In the genomic region with DNA sequence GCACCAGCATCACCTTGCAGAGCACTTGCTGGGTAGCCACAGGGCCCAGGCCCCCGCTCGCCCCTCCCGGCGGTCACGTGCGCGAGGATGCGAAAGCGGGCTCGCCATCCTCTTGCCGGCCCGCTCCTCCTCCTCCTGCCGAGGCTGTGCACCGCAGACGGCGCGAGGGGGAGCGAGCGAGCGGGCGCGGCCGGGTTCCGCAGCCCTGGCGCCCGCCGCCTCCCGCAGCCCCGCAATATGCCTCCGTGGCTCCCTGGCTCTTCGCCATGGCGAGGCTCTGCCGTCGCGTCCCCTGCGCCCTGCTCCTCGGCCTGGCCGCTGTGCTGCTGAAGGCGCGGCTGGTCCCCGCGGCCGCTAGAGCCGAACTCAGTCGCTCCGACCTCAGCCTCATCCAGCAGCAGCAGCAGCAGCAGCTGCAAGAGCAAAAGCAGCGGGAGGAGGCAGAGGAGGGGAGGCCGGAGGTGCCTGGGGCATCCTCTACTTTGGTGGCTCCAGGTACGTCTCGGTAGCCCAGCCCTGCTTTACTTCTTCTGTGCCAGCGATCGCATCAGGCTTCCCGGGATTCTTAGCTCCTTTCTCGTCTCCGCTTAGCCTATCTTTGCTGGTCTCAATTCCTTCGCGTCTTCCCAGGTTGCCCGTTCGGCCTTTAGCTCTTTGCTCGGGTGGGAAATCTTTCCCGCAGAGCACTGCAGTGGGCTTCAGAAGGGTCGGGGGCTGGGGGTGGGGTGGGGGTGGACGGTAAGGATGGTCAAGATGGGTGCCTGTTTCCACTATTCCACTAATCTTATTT, we compare ENCODE assay signal across 7 mouse cellular contexts. TPM values are rescaled to one million over a fixed set of nuclear protein-coding genes. Genes with fewer than 3 reads are reported as not detected.
DNase-seq lines count a peak whose midpoint lies in the region; ATAC-seq and TF ChIP-seq lines count a peak whose summit lies in the region.

A gene (plus strand): TSS at position 154 of the 790 bp plus-strand sequence.

- no peaks in the 10 kb centered on the region for H3K36me3 ChIP-seq in embryonic facial prominence, embryonic 12.5 days
- no peaks in the 10 kb centered on the region for H3K36me3 ChIP-seq in limb, embryonic 14.5 days (ENCODE audit: control insufficient read depth, insufficient read depth, low read length)
- H3K36me3 ChIP-seq in midbrain, embryonic 16.5 days (ENCODE audit: control insufficient read depth, insufficient read depth, low read length): no peaks in the 10 kb centered on the region

- H3K4me2 ChIP-seq in embryonic facial prominence, embryonic 12.5 days (replicated peaks): peak within 1 kb of the TSS; percentile 78
- H3K4me2 ChIP-seq in limb, embryonic 14.5 days (replicated peaks; ENCODE audit: low read depth, low read length, severe bottlenecking): peak within 1 kb of the TSS; percentile 73
- peak within 1 kb of the TSS; percentile 79 for H3K4me2 ChIP-seq in midbrain, embryonic 16.5 days (ENCODE audit: low read length)

- peaks cover 12% of the 10 kb centered on the region; the same call in 1 of the 2 replicates for H3K4me1 ChIP-seq in embryonic facial prominence, embryonic 12.5 days
- H3K4me1 ChIP-seq in limb, embryonic 14.5 days (ENCODE audit: control insufficient read depth, insufficient read depth, low read length): no peaks in the 10 kb centered on the region; the same call in 1 of the 2 replicates
- H3K4me1 ChIP-seq in midbrain, embryonic 16.5 days (ENCODE audit: control insufficient read depth, insufficient read depth, low read length): peaks cover 16% of the 10 kb centered on the region

- peak; percentile 88 for ATAC-seq in embryonic facial prominence, embryonic 12.5 days (ENCODE audit: insufficient number of reproducible peaks, insufficient read depth, low FRiP score, low TSS enrichment)
- peak; percentile 92 for ATAC-seq in limb, embryonic 14.5 days (ENCODE audit: low FRiP score, low read depth)
- ATAC-seq in midbrain, embryonic 16.5 days: peak; percentile 95

- peak; percentile 77 for DNase-seq in adrenal gland, postnatal 25 days
- DNase-seq in heart, adult 9 months (ENCODE audit: low spot score in 2 of 2): peak; percentile 58 to 63
- peak; percentile 38 for DNase-seq in kidney, adult 9 months
- DNase-seq in limb, embryonic 14.5 days (ENCODE audit: low spot score): peak; percentile 47
- peak; percentile 9 to 54 for DNase-seq in spleen, postnatal 10 days (ENCODE audit: low spot score in 2 of 2)

- under 1% methylated on average over 53 of the region's 63 CpGs for WGBS in embryonic facial prominence, embryonic 12.5 days
- WGBS in limb, embryonic 14.5 days: 2% methylated on average over 45 of the region's 63 CpGs
- under 1% methylated on average over 53 of the region's 63 CpGs for WGBS in midbrain, embryonic 16.5 days

- H3K4me3 ChIP-seq in embryonic facial prominence, embryonic 12.5 days: peak within 1 kb of the TSS; percentile 64
- peak within 1 kb of the TSS; percentile 79 for H3K4me3 ChIP-seq in limb, embryonic 14.5 days (replicated peaks; ENCODE audit: low read length)
- H3K4me3 ChIP-seq in midbrain, embryonic 16.5 days (ENCODE audit: low read depth, low read length): peak within 1 kb of the TSS; percentile 92

- H3K9me3 ChIP-seq in embryonic facial prominence, embryonic 12.5 days: no peaks in the 10 kb centered on the region
- H3K9me3 ChIP-seq in limb, embryonic 14.5 days (ENCODE audit: control insufficient read depth, low read length): no peaks in the 10 kb centered on the region
- H3K9me3 ChIP-seq in midbrain, embryonic 16.5 days (replicated peaks; ENCODE audit: control insufficient read depth, low read length, poor library complexity, severe bottlenecking): no peaks in the 10 kb centered on the region

- no peaks in the 10 kb centered on the region for H3K27me3 ChIP-seq in embryonic facial prominence, embryonic 12.5 days
- H3K27me3 ChIP-seq in limb, embryonic 14.5 days (ENCODE audit: control insufficient read depth, insufficient read depth, low read length): no peaks in the 10 kb centered on the region
- no peaks in the 10 kb centered on the region for H3K27me3 ChIP-seq in midbrain, embryonic 16.5 days (ENCODE audit: control insufficient read depth, insufficient read depth, low read depth, low read length)

- H3K9ac ChIP-seq in embryonic facial prominence, embryonic 12.5 days: peak within 1 kb of the TSS; percentile 83
- H3K9ac ChIP-seq in limb, embryonic 14.5 days (ENCODE audit: low read depth, low read length, severe bottlenecking): peak within 1 kb of the TSS; percentile 90
- H3K9ac ChIP-seq in midbrain, embryonic 16.5 days (ENCODE audit: low read depth, low read length): peak within 1 kb of the TSS; percentile 91

- peak within 1 kb of the TSS; percentile 65 for H3K27ac ChIP-seq in embryonic facial prominence, embryonic 12.5 days
- H3K27ac ChIP-seq in limb, embryonic 14.5 days (replicated peaks; ENCODE audit: low read depth, low read length): peak within 1 kb of the TSS; percentile 48
- peak within 1 kb of the TSS; percentile 96 for H3K27ac ChIP-seq in midbrain, embryonic 16.5 days (ENCODE audit: low read length)

- 0 out of 2 replicates have a peak, but pooled peaks have one; percentile 36 for TF ChIP-seq POLR2A in limb, embryonic 14.5 days (IDR thresholded peaks at IDR 0.05; ENCODE audit: borderline replicate concordance, extremely low read depth, insufficient read depth, insufficient read length)

RNA-seq across cellular contexts. Expression of the gene that starts here (rescaled TPM):
- 3.9 and 5.7 TPM in 2 replicates for total RNA-seq in adrenal gland, postnatal 25 days (2021)
- polyA plus RNA-seq in embryonic facial prominence, embryonic 12.5 days (2016; fragmentation: Nextera tagmentation; extraction: Ambion mirVana): 22.7 and 24.8 TPM in 2 replicates
- 10.6 and 11.5 TPM in 2 replicates for polyA plus RNA-seq in limb, embryonic 14.5 days (2012; rRNA removed)
- polyA plus RNA-seq in limb, embryonic 14.5 days (2014; fragmentation: Nextera tagmentation; extraction: Ambion mirVana): 16.4 and 19.5 TPM in 2 replicates
- polyA plus RNA-seq in midbrain, embryonic 16.5 days (2015; fragmentation: Nextera tagmentation; extraction: Ambion mirVana): 87.2 and 94.6 TPM in 2 replicates

Comparison
In these comparisons a context has a peak if more than half of its experiments do, and no peak if none do; other contexts are left out.
1. Peak in every context shown above with its lines: DNase-seq, ATAC-seq, H3K4me3 ChIP-seq and H3K27ac ChIP-seq.